Mouse (Mus musculus) gastrocnemius, adult 18-20 months (tissue): ENCODE results near the gene Pax4. TPM values are rescaled to one million over a fixed set of nuclear protein-coding genes. Genes with fewer than 3 reads are reported as not detected.

Experiments used
- DNase-seq: peaks from one replicate; pipeline ENCODE4 v3.0.0; 2021; ENCODE audit warnings: low spot score
- long read RNA-seq, 2 experiments: library from polyadenylated mRNA; stranded (forward); transcript quantifications; one replicate each; pipeline ENCODE4 v2.0.0; 2021
- total RNA-seq, 2 experiments: library from RNA; stranded (reverse); gene quantifications; 2 replicates each; pipeline ENCODE4 v1.2.3; 2021

Gene Pax4
- not detected for total RNA-seq
- long read RNA-seq, experiment 1: 0 reads
- long read RNA-seq, experiment 2: 0 reads

DNA sequence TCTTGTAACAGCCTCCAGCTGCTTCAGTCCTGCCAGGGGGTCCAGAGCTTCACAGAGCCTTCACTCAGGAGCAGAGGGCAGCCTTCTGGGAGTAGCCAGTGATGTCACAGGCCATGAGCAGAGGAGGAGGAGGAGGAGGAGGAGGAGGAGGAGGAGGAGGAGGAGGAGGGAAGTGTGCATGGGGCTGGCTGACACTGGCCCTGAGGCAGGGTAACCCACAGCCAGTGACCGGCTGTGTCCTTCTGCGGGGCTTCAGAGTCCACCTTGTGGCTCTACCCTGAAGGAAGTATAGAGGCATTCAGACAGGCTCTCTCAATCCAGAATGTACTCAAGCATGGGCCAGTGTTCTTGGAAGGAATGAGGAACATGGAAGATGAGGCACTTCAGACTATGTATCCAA, at the start of gene Pax4:
TSS of gene Pax4 (minus strand) at position 101 of the 400 bp plus-strand sequence.
- DNase-seq: no peak

- no peak for DNase-seq
Observed at GRCm38 (mm10) chr6:28497837-28498236, 48.7 kb upstream of the Pax4 start.

DNA sequence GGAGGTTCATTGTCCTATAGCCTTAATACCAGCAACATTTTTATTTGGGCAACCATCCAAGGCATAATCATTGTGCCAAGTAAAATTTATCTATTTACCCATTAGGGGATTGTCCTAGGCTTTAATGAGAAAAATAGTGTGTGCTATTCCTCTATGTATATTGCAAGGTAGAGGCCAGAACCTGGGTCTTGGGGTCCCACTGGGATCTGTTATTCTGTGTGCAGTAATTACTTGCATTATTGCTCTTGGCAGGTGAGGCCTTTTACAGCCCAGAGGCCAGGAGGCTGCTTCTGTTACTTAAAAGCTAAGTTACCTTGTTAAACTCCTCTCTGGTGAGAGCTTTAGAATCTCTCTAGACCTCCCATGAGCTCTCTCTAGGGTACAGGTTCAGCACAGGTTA, 42.0 kb upstream of the Pax4 start:
- DNase-seq: no peak

- no peak for DNase-seq
Observed at GRCm38 (mm10) chr6:28490612-28491011, 41.5 kb upstream of the Pax4 start.

GRCm38 (mm10) chr6:28488204-28488851, 39.2 kb upstream of the Pax4 start:
- DNase-seq: no peak

DNA sequence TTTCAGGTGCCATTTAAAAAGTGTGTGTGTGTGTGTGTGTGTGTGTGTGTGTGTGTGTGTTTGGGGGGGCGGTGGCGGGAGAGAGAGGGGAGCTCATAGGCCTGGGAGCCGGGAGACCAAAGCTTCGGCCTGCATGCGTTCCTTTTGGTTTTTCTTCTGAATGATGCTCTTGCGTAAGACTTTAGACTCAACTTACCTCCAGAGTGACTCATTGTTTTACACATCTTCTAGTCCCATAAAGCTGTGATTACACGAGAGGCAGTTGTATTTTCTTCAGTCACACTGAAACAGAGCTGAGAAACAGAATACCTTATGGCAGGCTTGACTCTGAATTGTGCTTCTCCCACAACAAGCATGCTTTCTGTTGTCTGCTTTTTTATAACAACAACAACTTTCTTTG, 37.8 kb upstream of the Pax4 start:
- no peak for DNase-seq

- DNase-seq: no peak
Observed at GRCm38 (mm10) chr6:28486471-28486870, 37.3 kb upstream of the Pax4 start.

DNA sequence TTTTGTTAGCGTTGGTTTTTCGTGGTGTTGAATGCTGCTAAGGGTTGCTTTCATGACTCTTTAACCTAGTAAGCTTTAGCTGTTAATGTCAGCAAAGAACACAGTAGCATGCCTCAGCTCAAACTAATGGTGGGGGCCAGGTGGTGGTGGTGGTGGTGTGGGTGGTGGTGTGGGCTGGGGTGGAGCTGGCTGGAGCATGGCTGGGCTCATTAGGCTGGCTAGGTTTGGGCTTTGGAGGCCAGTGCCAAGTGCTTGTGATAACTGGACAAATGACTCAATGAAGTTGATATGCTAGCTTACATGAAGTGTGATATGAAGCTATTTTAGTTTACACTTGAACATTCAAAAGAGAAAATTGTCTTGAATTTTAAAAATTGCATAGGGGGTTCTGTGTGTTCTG, 36.9 kb upstream of the Pax4 start:
- DNase-seq: no peak

DNA sequence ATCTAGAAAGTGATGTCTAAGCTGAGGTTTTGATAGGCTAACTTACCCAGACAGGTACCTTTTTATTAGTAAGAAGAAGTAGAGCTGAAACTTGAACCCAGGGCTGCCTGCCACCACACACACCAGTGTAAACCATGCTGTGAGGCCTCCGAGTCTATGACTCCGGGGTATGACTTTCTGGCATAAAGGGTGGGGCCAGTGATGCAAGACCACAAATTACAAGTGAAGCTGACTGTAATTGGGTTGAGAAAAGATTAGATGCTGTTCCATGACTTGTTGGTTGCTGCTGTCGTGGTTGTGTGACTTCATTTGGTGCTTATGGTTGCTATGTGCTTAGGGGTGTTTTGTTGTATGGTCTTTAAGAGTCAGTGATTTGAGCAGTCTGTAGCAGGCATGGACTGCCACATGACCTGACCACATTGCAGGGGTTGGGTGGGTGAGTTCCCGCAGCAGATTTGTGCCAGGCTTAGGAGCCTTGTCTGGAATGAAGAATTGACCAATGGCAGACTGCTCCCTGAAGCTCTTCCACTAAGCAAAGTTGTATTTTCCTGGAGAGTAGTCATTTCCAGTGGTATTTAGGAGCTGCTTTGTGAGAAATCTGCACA, 33.7 kb upstream of the Pax4 start:
- DNase-seq: no peak

- no peak for DNase-seq
Observed at GRCm38 (mm10) chr6:28480752-28481492, 31.8 kb upstream of the Pax4 start.

- DNase-seq: peak; percentile 100
Observed at GRCm38 (mm10) chr6:28479865-28480751, 31.0 kb upstream of the Pax4 start.

GRCm38 (mm10) chr6:28474839-28475238, 25.7 kb upstream of the Pax4 start, which contains the start of gene Snd1:
Gene Snd1, plus strand, starts transcription at chr6:28475139.
- no peak for DNase-seq

DNA sequence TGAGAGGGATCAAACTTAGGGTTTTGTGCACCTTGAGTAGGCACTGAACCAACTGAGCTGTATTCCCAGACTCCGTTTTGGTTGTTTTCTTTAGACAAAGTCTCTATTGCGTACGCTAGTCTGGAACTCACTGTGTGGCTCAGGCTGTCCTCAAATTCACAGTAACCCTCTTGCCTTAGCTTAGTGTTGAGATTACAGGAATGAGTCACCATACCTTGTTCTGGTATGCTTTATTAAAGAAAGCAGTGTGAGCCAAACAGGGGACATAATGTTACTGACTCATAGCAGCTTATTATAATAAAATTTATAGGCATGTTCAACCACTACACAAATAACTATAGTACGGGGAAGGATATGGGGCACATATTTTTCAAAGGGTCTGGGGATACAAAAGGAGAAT, 25.1 kb upstream of the Pax4 start:
- DNase-seq: no peak

DNA sequence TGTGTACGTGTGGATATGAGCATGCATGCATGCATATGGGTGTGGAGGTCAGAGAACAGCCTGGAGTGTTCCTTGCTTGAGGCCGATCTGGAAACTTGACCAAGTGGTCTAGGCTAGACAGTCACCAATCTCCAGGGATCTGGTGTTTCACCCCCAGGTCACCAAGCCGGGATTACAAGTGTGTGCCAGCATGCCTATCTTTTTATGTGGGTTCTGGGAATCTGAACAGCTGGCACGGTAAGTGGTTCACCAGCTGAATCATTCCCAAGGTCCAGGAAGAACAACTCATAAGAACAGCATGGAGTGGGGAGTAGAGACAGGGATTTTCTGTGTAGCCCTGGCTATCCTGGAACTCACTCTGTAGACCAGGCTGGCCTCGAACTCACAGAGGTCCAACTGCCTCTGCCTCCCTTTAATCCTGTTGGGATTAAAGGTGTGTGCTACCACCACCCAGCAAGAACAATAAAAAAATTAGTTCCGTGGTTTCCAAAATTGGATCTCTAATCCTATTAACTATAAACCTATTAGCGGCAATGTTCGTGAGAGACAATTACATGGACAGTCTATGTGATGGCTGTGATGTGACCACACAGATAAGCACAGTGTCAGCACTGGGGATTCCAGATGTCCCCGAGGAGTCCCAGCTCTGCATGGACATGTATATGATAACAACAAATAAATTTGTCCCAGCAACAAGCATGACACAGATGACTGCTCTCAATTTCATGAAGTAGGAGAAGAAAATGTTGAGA, 22.3 kb upstream of the Pax4 start:
- no peak for DNase-seq

- DNase-seq: no peak
Observed at GRCm38 (mm10) chr6:28470621-28471020, 21.5 kb upstream of the Pax4 start.

GRCm38 (mm10) chr6:28470017-28470602, 21.0 kb upstream of the Pax4 start:
- no peak for DNase-seq

DNA sequence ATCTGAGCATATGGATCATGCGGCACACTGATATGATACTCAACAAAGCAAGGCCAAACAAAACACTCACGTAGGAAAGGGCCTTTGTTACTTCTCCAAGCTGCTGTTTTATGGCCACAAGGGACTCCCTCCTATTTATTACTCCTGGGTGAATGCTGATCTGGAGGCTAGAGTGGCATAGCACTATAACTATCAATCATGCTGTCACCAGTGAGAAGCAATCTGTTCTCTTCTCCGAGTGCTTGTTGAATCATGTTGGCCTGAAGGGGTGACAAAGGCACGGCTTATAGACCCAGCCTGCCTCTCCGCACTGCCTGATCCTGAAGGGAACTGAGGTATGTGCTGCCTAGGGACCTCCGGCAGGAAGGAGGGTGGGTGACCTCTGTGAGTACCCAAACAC, 15.5 kb upstream of the Pax4 start:
- no peak for DNase-seq

DNA sequence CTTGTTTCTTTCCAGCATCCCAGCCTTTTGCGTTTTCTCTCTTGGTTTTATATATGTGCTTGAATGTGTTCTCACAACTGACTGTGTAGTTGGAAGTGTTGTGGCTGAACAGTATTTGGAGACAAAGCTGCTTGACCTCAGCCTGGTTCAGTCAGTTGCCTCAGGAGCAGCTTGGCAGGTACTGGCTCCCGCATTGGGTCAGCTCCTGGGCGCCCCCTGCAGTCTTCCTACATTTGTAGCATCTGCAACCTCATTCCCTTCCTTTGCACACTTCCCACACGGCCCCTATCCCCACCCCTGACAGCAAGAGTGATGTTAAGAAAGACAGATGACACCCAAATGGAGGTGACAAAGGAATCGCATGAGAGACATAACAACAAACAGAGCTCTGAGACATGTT, 11.4 kb upstream of the Pax4 start:
- DNase-seq: peak; percentile 60

GRCm38 (mm10) chr6:28459221-28459668, 10.1 kb upstream of the Pax4 start:
- DNase-seq: no peak

- DNase-seq: no peak
Observed at GRCm38 (mm10) chr6:28450977-28451376, 1.8 kb upstream of the Pax4 start.
